Mouse (Mus musculus): ENCODE data around the gene Hhat.

Gene Hhat

GRCm38 (mm10) chr1:192447666-192448065, 323.4 kb downstream of the Hhat start:
- in situ Hi-C loops (cut with MboI; ENCODE audit: low pct_unique_long_range_greater_than_20kb in 1 of 2, low sequenced_read_pairs in 2 of 2, unreplicated experiment in 1 of 2): no loop called here

Data from mouse embryonic stem cell (cell line).